Mouse (Mus musculus) adipocyte (in vitro differentiated cells): ENCODE results near the gene Patl2.
"Not testable (repeated sequence)": the region's sequence is repeated elsewhere in the genome, so short reads cannot be mapped to it uniquely, and the experiment has no call there.

Source experiments
- DNase-seq: peaks from one replicate; pipeline ENCODE4 v3.0.0-alpha.2; 2016; ENCODE audit warnings: low spot score

Gene Patl2

DNA sequence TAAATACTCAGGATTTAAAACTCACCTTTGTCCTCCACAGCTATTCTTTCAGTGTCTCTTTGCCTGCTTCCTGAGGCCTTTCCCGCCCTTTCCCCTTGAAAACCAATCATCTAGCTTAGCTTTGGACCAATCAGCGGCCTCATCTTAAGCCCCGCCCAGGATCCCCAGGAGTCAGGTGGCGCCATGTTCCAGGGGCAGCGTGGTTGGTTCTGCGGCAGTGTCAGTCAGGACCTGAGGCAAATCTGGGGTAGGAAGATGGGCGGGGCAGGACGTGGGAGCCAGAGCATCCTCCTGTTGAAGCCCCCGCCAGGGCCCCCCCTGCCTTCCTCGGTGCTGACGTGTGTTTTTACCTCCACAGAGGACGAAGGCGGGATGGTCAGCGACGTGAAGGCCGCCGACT is at the start of gene Patl2, which contains the start of gene Terb2:
Patl2 (minus strand) TSS at position 84 of the 400 bp plus-strand sequence.
Terb2 (plus strand) TSS at position 167 of the 400 bp plus-strand sequence.
- no peak for DNase-seq

DNA sequence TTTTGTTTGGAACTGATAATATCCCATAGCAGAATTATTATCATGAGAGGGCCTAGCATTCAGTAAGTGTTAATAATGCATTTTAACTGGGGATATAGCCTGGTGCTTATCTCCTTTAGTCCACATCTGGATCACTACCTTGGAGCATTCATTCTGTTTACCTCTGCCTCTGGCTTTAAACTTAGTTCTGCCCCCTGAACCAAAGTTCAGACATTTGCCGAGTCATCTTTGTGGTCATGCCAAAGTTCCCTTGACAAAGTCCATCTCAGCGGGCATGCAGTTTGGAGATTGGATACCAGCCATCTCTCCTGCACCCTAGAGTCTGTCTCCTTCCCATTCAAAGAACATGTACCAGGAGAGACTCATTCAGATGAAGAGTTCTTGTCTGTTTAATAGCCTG is 49.4 kb upstream of the Patl2 start:
- peak; percentile 36 for DNase-seq

DNA sequence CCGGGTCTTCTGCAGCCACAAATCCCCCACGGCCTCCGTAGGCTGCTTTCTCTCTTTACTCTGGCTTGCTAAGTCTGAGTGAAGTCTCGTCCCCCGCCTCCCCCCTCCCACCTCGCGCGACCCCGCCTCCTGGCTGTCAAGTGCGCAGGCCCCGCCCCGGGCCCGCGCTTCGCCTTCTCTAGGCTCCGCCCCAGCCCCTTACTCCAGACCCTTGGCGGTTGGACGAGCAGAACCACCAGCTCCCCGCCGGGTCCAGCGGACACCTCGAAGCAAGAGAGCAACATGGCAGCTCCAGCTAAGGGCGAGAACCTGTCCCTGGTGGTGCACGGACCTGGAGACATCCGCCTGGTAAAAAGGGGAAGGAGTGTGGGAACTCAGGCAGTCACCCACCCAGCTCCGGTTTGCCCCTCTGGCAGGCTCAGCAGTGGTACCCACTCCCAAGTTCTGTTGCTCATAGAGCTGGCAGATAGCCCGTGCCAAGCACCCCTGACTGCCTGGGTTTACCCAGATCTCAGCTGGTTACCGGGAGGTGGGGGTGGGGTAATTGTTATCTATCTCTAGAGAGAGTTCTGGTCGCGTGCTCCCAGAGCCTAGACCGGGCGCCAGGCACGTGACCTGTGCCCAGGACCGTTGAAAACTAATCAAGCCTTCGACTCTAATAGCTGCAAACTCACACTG is 48.8 kb upstream of the Patl2 start, which contains the start of gene Sord:
Sord (plus strand) TSS at position 139 of the 678 bp plus-strand sequence.
- DNase-seq: peak; percentile 74

DNA sequence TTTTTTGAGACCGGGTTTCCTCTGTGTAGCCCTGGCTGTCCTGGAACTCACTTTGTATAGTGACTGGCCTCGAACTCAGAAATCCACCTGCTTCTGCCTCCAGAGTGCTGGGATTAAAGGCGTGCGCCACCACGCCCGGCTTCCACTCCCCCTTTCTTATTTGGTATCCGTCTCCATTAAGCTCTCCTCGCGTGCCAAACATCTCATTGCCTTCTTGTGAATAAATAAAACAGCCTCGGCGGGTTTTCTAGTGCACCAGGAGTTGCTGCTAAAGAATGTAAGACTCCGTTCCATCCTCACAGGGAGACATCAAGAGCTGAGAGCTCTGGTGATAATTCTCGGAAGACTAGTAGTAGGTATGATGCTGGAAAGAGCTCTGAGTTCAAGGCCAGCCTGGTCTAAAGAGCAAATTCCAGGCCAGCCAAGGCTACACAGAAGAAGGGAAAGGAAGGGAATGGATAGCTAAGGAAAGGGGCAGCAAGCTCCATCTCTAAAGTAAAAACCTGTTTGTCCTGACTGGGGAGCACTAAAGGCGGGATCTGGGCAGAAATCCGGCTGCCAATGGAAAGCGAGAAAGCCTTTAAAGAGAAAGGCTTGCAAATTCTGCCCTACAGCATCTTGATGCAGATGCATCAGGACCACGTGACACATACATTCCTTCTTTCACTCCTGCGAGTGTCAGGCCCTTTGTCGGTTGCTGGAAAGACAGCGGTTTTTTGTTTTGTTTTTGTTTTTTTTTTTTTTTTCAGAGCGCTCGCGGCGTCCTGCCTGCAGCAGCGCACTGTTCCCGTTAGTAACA is 48.0 kb upstream of the Patl2 start:
- peak; percentile 43 for DNase-seq

DNA sequence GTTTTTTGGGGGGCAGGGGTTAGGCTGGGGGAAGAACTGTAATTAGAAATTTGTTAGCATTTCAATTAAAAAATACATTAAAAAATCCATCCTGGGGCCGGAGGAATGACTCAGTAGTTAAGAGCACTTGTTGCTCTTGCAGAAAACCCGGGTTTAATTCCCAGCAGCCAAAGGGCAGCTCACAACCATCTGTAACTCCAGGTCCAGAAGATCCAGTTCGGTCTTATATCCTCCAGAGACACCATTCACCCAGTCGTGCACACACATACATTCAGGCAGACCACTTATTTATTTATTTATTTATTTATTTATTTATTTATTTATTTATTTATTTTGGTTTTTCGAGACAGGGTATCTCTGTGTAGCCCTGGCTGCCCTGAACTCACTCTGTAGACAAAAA is 47.4 kb upstream of the Patl2 start:
- DNase-seq: no peak

DNA sequence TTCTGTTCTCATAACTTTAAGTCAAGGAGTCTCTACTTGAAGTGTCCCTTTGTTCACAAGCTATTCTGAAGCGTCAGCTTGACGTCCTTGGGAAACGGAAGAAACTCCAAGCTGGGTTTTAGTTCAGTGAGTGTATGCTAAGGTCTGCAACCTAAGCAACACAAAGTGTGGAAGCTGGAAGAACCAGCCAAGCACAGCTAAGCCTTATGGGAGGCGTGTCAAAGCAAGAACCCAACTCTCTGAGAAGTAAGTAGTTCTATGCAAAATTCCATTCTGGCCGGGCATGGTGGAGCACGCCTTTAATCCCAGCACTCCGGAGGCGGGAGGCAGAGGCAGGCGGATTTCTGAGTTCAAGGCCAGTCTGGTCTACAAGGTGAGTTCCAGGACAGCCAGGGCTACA is 45.6 kb upstream of the Patl2 start:
- no peak for DNase-seq

DNA sequence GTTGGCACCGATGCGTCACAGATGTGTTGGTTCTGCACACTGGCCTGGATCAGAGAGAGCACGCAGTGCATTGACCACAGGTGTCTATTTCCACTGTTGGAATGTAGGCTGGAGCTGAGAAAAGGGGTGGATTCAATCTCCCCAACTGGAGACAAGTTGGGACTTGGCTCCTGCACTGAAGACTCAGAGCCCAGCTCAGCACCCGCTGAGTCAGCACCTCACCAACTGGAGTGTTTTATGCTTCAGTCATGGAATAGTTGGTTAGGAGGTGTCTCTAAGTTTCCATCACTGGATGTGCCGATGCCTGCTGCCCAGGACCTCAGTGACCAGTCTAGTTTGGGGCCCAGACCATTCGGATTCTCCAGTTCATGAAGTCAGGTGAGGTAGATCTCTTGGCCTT is 44.4 kb upstream of the Patl2 start:
- no peak for DNase-seq

DNA sequence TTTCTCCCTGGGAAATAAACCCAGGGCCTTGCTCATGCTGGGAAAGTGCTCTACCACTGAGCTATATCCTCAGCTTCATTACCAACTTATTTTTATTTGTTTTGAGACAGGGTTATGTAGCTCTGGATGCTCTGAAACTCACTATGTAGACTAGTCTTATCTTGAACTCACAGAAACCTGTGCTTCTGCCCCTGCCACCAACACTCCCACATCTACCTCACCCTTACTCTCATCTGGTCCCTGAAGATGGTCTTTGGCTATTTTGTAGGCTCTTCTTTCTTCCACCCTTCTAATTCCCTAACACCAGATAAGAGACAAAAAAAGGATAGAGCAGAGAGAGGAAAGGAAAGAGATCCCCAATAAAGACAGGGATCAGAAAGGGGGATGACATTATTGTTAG is 37.7 kb upstream of the Patl2 start:
- DNase-seq: no peak

DNA sequence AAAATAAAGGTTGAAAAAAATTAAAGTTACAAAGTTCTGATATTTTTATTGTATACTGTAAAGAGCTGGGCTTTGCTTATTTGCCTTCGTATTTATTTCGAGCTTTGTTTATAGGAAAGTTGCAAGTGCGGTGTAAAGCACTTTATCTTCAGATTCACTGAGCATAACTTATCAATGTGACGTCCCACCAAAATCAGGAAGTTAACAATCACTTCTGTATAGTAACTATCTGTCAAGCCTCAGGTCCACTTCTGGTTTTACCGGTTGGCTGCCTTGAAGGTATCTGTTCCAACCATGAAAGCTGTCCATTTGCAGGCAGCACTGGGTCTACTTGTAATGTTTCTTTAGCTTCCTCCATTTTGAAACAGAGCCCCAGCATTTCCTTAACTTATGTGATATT is 36.3 kb upstream of the Patl2 start:
- DNase-seq: no peak

DNA sequence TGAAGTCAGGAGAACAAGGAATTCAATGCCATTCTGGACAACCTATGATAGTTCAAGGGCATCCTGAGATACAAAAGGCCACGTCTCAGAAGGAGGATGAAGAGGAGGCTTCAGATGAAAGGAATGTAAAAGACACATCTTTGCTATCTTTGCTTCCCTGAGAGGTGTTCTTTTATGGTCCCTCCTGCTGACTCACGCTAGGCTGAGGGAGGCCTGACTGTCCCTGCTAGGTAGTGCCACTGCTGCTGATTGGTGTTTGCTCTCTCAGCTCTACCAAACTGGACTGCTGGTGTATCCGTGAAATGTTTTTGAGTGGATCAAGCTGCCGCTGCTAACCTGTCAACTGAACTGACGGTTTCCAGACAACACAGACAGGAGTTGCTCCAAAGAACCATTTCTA is 35.8 kb upstream of the Patl2 start:
- no peak for DNase-seq

DNA sequence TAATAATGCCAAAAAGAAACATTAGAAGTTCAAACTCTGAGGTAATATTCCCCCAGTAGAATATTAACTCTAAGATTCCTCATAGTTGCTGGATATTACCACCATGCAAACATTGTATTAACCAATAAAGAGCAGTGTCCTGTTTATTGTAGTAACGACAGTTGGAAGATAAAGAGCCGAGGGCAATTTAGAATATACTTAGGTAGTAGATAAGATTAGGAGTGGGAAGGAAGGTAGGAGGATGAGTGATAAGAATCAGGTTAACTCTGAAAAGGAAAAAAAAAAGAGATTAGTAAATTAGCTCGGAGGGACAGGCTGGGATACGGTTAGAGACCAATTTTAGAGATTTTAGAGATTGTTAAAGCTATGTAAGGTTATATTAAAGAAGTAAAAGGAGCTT is 35.4 kb upstream of the Patl2 start:
- no peak for DNase-seq

DNA sequence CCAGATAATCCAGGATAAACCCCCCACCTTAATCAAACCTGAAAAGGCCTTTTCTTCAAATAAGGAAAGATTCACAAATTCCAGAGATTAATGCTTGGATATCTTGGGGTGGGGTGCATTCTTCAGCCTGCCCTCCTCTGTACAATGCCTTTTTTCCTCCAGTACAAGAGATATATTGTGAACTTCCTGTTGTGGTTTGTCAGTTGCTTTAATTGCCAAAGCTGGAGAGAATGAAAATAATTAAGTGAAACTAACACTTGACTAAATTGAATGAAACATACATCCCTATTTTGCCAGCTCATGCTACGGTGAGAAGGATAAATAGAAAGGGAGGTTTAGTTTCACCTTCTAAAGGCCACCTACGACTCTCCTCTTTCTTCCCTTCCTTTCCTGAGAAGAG is 32.2 kb upstream of the Patl2 start:
- DNase-seq: no peak

DNA sequence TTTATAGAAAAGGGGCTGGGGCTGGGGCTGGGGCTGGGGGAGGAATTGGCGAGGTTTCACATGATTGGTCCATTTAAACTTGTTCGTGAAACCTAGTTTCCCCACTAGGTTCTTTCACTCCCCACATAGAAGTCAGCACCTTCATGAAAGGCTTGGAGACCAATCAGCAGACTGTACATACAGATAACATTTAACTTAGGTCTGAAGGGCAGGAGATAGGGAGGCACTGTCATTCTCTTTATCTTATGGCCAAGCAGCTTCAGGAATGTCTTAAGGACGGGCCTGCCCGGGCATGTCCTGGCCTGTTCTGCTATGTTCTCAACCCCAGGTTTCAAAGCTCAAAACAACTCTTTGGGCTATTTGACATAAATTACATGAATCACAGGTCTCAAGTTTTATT is 31.1 kb upstream of the Patl2 start:
- DNase-seq: not testable (repeated sequence)

DNA sequence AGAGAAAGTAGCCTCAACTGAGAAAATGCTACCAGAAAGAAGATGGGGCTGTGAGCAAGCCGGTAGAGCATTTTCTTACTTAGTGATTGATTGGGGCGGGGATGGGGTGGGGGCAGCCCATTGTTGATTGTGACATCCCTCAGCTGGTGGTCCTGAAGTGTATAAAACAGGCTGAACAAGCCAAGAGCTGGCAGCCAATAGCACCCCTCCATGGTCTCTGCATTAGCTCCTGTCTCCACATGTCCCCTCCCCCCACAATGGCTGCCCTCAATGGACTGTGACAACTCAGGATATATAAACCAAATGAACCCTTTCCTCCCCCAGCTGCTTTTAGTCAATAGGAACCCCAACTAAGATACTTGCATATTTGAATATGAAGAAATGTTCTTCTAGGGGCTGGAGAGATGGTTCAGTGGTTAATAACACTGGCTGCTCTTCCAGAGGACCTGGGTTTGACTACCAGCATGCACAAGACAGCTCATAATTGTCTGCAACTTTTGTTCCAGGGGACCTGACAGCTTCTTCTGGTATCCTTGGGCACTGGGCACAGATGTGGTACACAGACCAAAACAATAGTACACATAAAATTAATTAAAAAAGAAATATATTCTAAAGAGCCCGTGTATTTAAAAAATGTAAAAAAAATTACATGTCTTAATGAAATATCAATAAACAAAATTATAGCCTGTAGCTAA is 24.7 kb upstream of the Patl2 start:
- no peak for DNase-seq

DNA sequence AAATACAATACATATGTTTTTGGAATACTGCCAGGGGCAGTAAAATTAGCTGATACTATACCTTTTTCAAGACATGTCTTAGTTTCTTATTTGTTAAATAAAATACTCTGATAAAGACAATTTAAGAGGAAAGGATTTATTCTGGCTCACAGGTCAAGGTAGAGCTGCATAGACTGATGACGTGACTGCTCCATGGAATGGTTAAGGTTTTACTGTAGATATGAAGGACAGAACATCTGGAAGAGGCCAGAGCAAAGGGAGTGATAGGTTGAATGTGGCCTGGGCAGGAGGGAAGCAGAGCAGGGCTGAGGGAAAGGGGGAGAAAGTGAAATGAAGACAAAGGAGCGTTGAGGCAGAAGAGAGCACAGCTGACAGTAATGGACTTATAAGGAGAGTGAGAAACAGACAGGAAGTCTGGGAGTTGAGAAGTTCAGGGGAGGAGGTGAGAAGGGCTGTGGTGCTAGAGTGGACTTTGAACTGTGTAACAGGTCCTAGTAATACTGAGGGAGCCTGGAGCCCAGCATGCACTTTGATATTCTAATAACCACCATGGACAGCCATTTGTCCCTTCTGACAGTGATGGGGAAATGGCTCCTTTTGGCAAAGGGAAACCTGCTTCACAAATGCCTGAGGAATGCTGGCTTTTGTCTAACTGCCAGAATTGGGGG is 20.6 kb upstream of the Patl2 start:
- no peak for DNase-seq

DNA sequence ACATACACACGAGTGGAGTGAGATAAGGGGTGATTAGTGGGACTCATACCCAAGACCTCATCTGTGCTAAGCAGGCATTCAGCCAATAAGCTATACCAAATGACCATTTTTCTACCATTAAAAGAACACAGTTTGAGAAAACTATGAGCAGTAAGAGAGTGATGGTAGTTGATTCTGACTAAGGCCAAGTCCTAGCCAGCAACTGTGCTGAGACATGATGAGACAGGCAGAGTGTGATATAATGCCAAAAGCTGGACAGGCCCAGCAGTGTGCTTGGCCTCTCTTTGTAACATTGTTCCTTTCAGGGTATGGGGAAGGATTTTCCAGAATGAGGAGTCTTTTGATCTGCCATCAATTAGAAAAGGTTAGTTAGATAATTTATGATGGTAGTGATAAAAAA is 15.5 kb upstream of the Patl2 start:
- DNase-seq: no peak

DNA sequence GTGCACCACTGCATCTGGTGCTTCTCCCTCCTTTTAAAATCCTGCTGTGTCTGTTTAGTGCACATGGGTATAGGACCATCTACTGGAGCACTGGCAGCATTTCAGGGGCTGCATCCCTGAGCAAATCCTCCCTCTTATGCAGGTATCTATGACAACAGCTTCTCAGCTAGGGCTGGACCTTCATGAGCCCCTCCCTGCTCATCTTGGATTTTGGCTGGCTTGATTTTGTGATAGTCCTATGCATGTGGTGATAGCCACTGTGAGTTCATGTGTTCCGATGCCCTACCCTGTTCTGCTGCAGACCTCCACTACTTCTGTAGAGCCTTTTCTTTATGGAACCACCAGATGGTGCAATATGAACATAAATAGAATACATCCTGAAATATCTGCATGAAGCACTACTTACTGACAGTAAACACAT is 8.5 kb upstream of the Patl2 start:
- peak; percentile 73 for DNase-seq

DNA sequence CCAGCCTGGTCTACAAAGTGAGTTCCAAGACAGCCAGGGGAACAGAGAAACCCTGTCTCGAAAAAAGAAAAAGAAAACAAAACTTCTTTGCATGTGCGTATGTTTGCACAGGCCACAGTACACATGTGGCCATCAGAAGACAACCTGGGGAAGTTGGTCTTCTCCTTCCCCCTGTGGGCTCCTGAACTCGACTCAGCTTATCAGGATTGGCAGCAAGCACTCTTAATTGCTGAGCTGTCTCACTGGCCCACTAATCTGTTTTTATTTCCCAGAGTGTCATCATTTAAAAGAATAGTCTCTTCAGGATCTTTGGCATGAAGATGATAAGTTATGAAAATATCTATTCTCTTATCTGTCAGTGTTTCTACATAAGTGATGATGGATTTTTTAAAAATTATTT is 5.9 kb upstream of the Patl2 start:
- no peak for DNase-seq

DNA sequence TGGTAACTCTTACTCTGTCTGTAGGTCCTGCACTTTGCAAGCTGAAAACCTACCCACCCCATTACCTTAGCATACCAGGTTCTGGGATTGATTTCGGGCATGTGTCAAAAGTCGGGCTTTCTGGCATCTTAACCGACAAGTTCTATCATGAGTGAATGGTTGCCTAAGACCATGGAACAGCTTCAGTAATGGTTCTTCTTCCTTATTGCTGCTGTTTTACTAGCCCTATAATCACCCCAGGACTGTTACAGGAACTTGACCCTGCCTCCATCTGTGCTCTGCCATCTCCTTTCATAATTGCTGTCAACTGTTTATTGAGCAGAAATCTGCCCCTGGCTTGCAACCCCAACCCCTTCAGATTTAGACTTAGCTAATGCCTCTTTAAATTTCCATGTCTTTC is 762 bp upstream of the Patl2 start:
- no peak for DNase-seq

DNA sequence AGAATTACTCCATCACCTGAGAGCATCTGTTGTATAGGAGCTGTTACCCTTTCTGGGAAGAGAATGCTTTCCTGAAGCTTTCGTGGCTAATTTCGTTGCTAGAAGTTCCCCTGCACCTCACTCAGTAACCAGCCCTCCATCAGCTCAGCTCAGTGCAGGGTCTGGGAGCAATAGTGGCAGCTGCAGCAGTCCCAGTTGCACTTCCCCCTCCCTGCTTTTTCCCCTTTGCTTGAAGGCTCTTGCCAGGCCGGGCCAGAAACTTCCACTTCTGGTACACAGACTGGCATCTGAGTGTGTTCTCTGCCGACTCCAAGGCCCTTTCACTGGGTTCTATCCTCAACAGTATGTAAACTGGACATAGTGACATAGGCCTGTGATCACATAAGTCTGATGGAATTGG is 903 bp downstream of the Patl2 start:
- DNase-seq: no peak

DNA sequence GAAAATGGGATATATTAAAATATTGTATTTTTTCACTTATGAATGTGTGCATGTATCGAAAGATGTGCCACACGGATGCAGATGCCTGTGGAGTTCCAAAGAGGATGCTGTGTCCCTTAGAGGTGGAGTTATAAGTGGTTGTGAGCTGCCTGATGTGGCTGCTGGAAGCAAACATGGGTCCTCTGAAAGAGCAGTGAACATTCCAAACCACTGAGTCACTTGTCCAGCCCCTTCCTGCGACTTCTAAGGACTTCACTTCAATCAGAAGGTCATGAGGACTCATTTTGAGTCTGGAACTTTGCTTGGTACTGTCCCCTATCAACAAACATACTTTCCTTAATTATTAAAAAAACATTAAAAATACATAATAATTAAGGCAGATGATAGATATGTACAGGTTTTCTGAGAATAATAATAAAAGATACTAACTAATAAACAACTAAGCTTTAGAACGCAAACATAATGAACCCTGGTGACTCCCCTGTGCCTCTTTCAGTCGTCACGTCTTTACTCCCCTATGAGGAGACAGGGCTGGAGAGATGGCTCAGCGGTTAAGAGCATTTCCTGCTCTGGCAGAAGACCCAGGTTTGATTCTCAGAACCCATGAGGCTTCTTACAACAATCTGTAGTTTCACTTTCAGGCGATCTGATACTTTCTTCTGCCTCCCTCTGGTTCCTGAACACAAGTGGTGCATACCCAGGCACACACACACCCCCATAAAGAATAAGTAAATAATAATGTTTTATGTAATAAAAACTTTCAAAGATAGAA is 5.8 kb downstream of the Patl2 start:
- no peak for DNase-seq

DNA sequence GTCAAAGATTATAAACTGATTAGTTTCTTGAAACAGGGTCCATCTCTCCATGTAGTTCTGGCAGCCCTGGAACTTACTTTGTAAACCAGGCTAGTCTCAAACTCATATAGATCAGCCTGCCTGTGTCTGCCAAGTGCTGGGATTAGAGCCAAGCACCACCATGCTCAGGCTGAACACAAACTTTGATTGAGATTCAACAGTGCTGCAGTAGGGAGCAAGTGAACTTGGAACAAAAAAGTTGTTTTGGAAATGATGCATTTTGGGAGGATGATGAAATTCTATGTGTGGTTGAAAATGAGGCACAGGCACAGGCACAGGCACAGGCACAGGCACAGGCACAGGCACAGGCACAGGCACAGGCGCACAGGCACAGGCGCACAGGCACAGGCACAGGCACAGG is 13.8 kb downstream of the Patl2 start:
- peak; percentile 90 for DNase-seq
